Mouse (Mus musculus) CD4-positive, CD25-positive, alpha-beta regulatory T cell (primary cell): ENCODE data around the gene Gm10553. TPM values are rescaled to one million over a fixed set of nuclear protein-coding genes. Genes with fewer than 3 reads are reported as not detected.

ENCODE experiments used
- polyA plus RNA-seq: library from polyadenylated mRNA; unstranded; fragments of 100-300 nt; shearing (Covaris generic); gene quantifications from one replicate; pipeline ENCODE4 v1.2.1, GENCODE M21; 2017

Gm10553 gene
- not detected for polyA plus RNA-seq

DNA sequence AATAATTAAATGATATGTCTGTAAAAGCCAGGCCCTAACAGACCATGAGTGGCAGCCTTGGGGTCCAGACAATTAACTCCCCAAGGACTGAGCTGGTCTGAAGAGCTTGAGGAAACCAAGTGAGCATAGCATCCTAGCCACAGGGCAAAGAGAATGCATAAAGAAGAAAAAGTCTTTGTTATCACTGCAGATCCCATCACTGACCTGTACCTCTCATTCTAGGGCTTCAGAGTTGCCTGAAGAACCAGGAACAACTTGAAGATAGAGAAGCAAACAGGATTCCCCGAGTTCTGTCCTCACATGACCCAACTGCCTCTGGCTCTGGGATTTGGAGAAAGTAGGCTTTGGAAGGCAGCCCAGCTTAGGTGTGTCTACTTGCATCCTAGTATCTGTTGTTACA lies at the start of gene Gm10553:
TSS of gene Gm10553 (plus strand) at position 301 of the 400 bp plus-strand sequence.

DNA sequence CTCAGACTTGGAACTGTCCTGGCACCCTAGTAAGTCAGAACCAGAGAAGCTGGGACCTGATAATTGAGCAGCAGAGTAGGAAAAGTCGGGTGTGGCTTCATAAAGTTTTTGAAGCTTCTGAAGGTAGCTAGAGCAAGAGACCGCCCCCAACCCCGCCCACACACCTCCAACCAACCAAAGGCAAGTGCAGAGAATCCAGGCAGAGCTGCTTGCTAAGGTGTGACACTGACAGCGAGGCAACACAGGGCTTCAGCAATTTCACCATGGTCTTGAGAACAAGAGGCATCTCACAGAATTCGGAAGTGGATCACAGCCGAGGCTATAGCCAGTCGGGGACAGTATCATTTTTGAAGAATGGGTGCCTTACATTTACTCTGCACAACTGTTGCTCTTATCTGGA lies 9.8 kb downstream of the Gm10553 start, which contains the start of gene A530032D15Rik:
TSS of gene A530032D15Rik (minus strand) at position 101 of the 400 bp plus-strand sequence.

Other genes with a start within 250 kb of the Gm10553 start
- gene Slc16a14, start 165.0 kb upstream of the Gm10553 start, polyA plus RNA-seq: not detected
- 0.18 TPM for gene A530032D15Rik, start 9.7 kb downstream of the Gm10553 start, polyA plus RNA-seq
- 5.1 TPM for gene C130026I21Rik, start 170.4 kb downstream of the Gm10553 start, polyA plus RNA-seq